In the genomic region with DNA sequence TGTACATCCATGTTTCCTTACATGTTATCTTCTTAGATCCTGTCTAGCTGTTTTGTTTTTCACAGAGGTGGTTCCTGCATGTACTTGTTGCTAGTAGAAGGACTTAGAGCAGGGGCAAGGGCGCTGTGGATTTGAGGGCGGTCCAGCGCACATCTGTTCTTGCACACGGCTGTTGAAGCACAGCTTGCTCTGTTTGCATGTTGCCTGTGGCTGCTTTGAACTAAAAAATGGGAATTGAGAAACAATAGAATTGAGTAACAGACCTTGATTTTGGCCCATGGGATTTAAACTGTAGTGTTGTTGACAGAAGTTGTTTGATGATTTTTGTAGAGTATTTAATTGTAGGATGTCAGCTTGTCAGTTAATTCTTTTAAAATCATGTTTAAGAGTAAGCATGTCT, we compare ENCODE assay signal across 22 mouse cellular contexts. TPM values are rescaled to one million over a fixed set of nuclear protein-coding genes. Genes with fewer than 3 reads are reported as not detected.
DNase-seq lines count a peak whose midpoint lies in the region; ATAC-seq and TF ChIP-seq lines count a peak whose summit lies in the region.
"Had no signal": no experiment of that assay in that cellular context is flagged by ENCODE, and none has a peak within 500 bp of the region (broad histone marks: within the 10 kb centered on the region; RNA-seq: fewer than 3 reads in every experiment).

No protein-coding gene starts in this region.

- peaks cover 5% of the 10 kb centered on the region; the same call in 1 of the 2 replicates for H3K4me1 ChIP-seq in embryonic facial prominence, embryonic 13.5 days
- no peaks in the 10 kb centered on the region for H3K4me1 ChIP-seq in embryonic facial prominence, embryonic 10.5 days
- H3K4me1 ChIP-seq in lung, postnatal 0 days (ENCODE audit: insufficient read depth, low read depth, low read length) = no peaks in the 10 kb centered on the region
- H3K4me1 ChIP-seq in lung, adult 2 months (ENCODE audit: control insufficient read depth, insufficient read depth, low read length) = no peaks in the 10 kb centered on the region
- H3K4me1 ChIP-seq: forebrain, embryonic 13.5 days; forebrain, embryonic 15.5 days had no signal

- no peak overlapping the region for H3K4me2 ChIP-seq in embryonic facial prominence, embryonic 13.5 days
- no peak overlapping the region for H3K4me2 ChIP-seq in lung, postnatal 0 days (replicated peaks; ENCODE audit: low read depth, low read length)
- H3K4me2 ChIP-seq: forebrain, embryonic 13.5 days; forebrain, embryonic 15.5 days had no signal

- H3K27ac ChIP-seq in embryonic facial prominence, embryonic 13.5 days = 0 out of 2 replicates have a peak overlapping the region, but pooled peaks have one; percentile 34
- H3K27ac ChIP-seq in embryonic facial prominence, embryonic 10.5 days (replicated peaks) = no peak overlapping the region
- H3K27ac ChIP-seq in lung, postnatal 0 days (ENCODE audit: low read length) = peak overlapping the region; percentile 43; the same call in 1 of the 2 replicates
- H3K27ac ChIP-seq: forebrain, embryonic 13.5 days; forebrain, embryonic 15.5 days had no signal

- 68% methylated on average over 4 of the region's 4 CpGs for WGBS in embryonic facial prominence, embryonic 13.5 days
- WGBS in embryonic facial prominence, embryonic 10.5 days = 89% methylated on average over 4 of the region's 4 CpGs
- WGBS in lung, postnatal 0 days = 71% methylated on average over 4 of the region's 4 CpGs
- WGBS in lung, adult 2 months = 85% methylated on average over 4 of the region's 4 CpGs

- H3K4me3 ChIP-seq in embryonic facial prominence, embryonic 13.5 days = no peak overlapping the region
- no peak overlapping the region for H3K4me3 ChIP-seq in embryonic facial prominence, embryonic 10.5 days
- H3K4me3 ChIP-seq in lung, postnatal 0 days (ENCODE audit: low read depth, low read length) = no peak overlapping the region
- no peak overlapping the region for H3K4me3 ChIP-seq in lung, adult 2 months (replicated peaks; ENCODE audit: extremely low read depth, low read depth, low read length)
- H3K4me3 ChIP-seq: forebrain, embryonic 13.5 days; forebrain, embryonic 15.5 days had no signal

- H3K36me3 ChIP-seq in embryonic facial prominence, embryonic 13.5 days = peaks cover 66% of the 10 kb centered on the region
- H3K36me3 ChIP-seq in embryonic facial prominence, embryonic 10.5 days (replicated peaks) = peaks cover 76% of the 10 kb centered on the region
- H3K36me3 ChIP-seq in lung, postnatal 0 days (ENCODE audit: insufficient read depth, low read length) = no peaks in the 10 kb centered on the region

- no peak for DNase-seq in embryonic facial prominence, embryonic 10.5 days (ENCODE audit: low spot score)
- DNase-seq in lung, postnatal 0 days (ENCODE audit: low spot score) = peak; percentile 64
- no peak for DNase-seq in lung, adult 2 months
- peak; percentile 28 for DNase-seq in lung, postnatal 36 days
- DNase-seq in lung, postnatal 14 days = no peak
- DNase-seq: adrenal gland, adult 8-10 months; adrenal gland, postnatal 14 days; adrenal gland, postnatal 36 days; B cell, adult 2 months; cerebellum, adult 11-12 months; cerebellum, adult 2 months; cerebellum, adult 9-10 months; cerebellum, postnatal 25 days; forebrain, postnatal 0 days had no signal

- no peak for TF ChIP-seq CTCF in lung, postnatal 0 days (IDR thresholded peaks at IDR 0.05)
- TF ChIP-seq CTCF in lung, adult 2 months (IDR thresholded peaks at IDR 0.05; ENCODE audit: insufficient read depth, low read length) = no peak

- no peak for TF ChIP-seq EP300 in lung, postnatal 0 days (IDR thresholded peaks at IDR 0.05)

- no peak for ATAC-seq in embryonic facial prominence, embryonic 13.5 days (ENCODE audit: insufficient number of reproducible peaks, insufficient read depth, low FRiP score, low TSS enrichment, low read depth)
- peak; percentile 67 for ATAC-seq in lung, postnatal 0 days
- ATAC-seq: activated CD4-positive, CD25-positive, alpha-beta regulatory T cell, adult 4 months; CD4-positive, CD25-positive, alpha-beta regulatory T cell, adult 4 months; forebrain, embryonic 13.5 days; forebrain, embryonic 15.5 days; forebrain, postnatal 0 days; Patski had no signal

- no peaks in the 10 kb centered on the region for H3K27me3 ChIP-seq in embryonic facial prominence, embryonic 13.5 days
- no peaks in the 10 kb centered on the region for H3K27me3 ChIP-seq in embryonic facial prominence, embryonic 10.5 days (replicated peaks; ENCODE audit: low read depth, poor library complexity, severe bottlenecking)
- no peaks in the 10 kb centered on the region for H3K27me3 ChIP-seq in lung, postnatal 0 days (replicated peaks; ENCODE audit: insufficient read depth, low read length)
- H3K27me3 ChIP-seq: CH12.LX; forebrain, embryonic 13.5 days; forebrain, embryonic 15.5 days; Patski had no signal

- no peak for TF ChIP-seq POLR2A in lung, adult 2 months (IDR thresholded peaks at IDR 0.05; ENCODE audit: borderline replicate concordance, extremely low read depth, low read depth, low read length)

- no peaks in the 10 kb centered on the region for H3K9me3 ChIP-seq in embryonic facial prominence, embryonic 13.5 days
- no peaks in the 10 kb centered on the region for H3K9me3 ChIP-seq in embryonic facial prominence, embryonic 10.5 days
- no peaks in the 10 kb centered on the region for H3K9me3 ChIP-seq in lung, postnatal 0 days (ENCODE audit: low read length)
- H3K9me3 ChIP-seq: forebrain, embryonic 13.5 days; forebrain, embryonic 15.5 days; G1E had no signal

- H3K9ac ChIP-seq in embryonic facial prominence, embryonic 13.5 days = no peak overlapping the region
- no peak overlapping the region for H3K9ac ChIP-seq in lung, postnatal 0 days (replicated peaks; ENCODE audit: low read depth)
- H3K9ac ChIP-seq: forebrain, embryonic 13.5 days; forebrain, embryonic 15.5 days; forebrain, postnatal 0 days had no signal

RNA-seq across cellular contexts. Expression of a gene that starts 11.5 kb away (rescaled TPM):
- polyA plus RNA-seq in embryonic facial prominence, embryonic 13.5 days (2015; fragmentation: Nextera tagmentation; extraction: Ambion mirVana) = 72.7 and 76.8 TPM in 2 replicates
- polyA plus RNA-seq in embryonic facial prominence, embryonic 10.5 days (2016; fragmentation: Nextera tagmentation; extraction: Ambion mirVana) = 45.4 and 50.0 TPM in 2 replicates
- polyA plus RNA-seq in lung, postnatal 0 days (2015; fragmentation: Nextera tagmentation; extraction: Ambion mirVana) = 68.5 and 73.0 TPM in 2 replicates
- polyA plus RNA-seq in lung, adult 2 months (2012; rRNA removed) = 12.9 and 21.4 TPM in 2 replicates

RNA-seq across cellular contexts. Expression of a gene that starts 43.9 kb away (rescaled TPM):
- 0.89 and 1.0 TPM in 2 replicates for polyA plus RNA-seq in embryonic facial prominence, embryonic 13.5 days (2015; fragmentation: Nextera tagmentation; extraction: Ambion mirVana)
- 0.40 and 0.81 TPM in 2 replicates for polyA plus RNA-seq in embryonic facial prominence, embryonic 10.5 days (2016; fragmentation: Nextera tagmentation; extraction: Ambion mirVana)
- polyA plus RNA-seq in lung, postnatal 0 days (2015; fragmentation: Nextera tagmentation; extraction: Ambion mirVana) = 0.27 TPM in 2 replicates
- polyA plus RNA-seq in lung, adult 2 months (2012; rRNA removed) = 0.38 and 0.84 TPM in 2 replicates
- polyA plus RNA-seq: G1E had no signal

Comparison
In these comparisons a context has a peak if more than half of its experiments do, and no peak if none do; other contexts are left out.
1. DNase-seq: peak in lung, postnatal 0 days (single experiment) and lung, postnatal 36 days (single experiment); none in embryonic facial prominence, embryonic 10.5 days (single experiment), lung, adult 2 months (single experiment) and lung, postnatal 14 days (single experiment).